Mouse (Mus musculus) intestine, embryonic 14.5 days (tissue): Measurements from ENCODE around the gene Tenm2. TPM values are rescaled to one million over a fixed set of nuclear protein-coding genes. Genes with fewer than 3 reads are reported as not detected.

Experiments
- ATAC-seq: fragments of 200-750 bp; cut with Nextera tagmentation; replicated peaks from 2 replicates; pipeline ENCODE4 v1.8.0; 2017; ENCODE audit warnings: low read depth, moderate number of reproducible peaks, moderate TSS enrichment, moderate library complexity; ENCODE audit not compliant: low FRiP score, low TSS enrichment
- DNase-seq: peaks from one replicate; pipeline ENCODE4 v3.0.0-alpha.2; 2018; ENCODE audit warnings: low spot score
- H3K27ac ChIP-seq: fragments of 300-500 bp; sonication (generic); 2 replicates; pipeline ENCODE4 v1.5.1; 2014; ENCODE audit warnings: low read depth, mild to moderate bottlenecking, control low read depth
- H3K27me3 ChIP-seq: fragments of 300-500 bp; sonication (generic); replicated peaks from 2 replicates; pipeline ENCODE4 v1.6.1; 2014; ENCODE audit warnings: low read length, control low read depth; ENCODE audit not compliant: control insufficient read depth, insufficient read depth
- H3K36me3 ChIP-seq: fragments of 300-500 bp; sonication (generic); 2 replicates; pipeline ENCODE4 v1.6.1; 2014; ENCODE audit warnings: low read length, control low read depth; ENCODE audit not compliant: control insufficient read depth, insufficient read depth
- H3K4me1 ChIP-seq: fragments of 300-500 bp; sonication (generic); replicated peaks from 2 replicates; pipeline ENCODE4 v1.6.1; 2014; ENCODE audit warnings: low read length, control low read depth, mixed read lengths; ENCODE audit not compliant: control insufficient read depth, insufficient read depth
- H3K4me2 ChIP-seq: fragments of 300-500 bp; sonication (generic); 2 replicates; pipeline ENCODE4 v1.6.1; 2014; ENCODE audit warnings: low read length
- H3K4me3 ChIP-seq: fragments of 300-500 bp; sonication (generic); 2 replicates; pipeline ENCODE4 v1.5.1; 2014; ENCODE audit warnings: low read depth, low read length, control low read depth, mixed read lengths
- H3K9ac ChIP-seq: fragments of 300-500 bp; sonication (generic); 2 replicates; pipeline ENCODE4 v1.6.1; 2014; ENCODE audit warnings: mild to moderate bottlenecking, low read length
- H3K9me3 ChIP-seq: fragments of 300-500 bp; sonication (generic); 2 replicates; pipeline ENCODE4 v1.6.1; 2016; ENCODE audit warnings: low read length, control low read depth; ENCODE audit not compliant: control insufficient read depth
- WGBS: fragments of 180-500 bp; shearing (Covaris S2); extraction: QIAGEN DNeasy Blood & Tissue Kit; methylation state at CpG from one replicate; pipeline ENCODE4 v1.1.7; 2014; 5-methylcytosine and 5-hydroxymethylcytosine counted together
- polyA plus RNA-seq: library from polyadenylated mRNA; unstranded; fragments of >200 nt; fragmentation: Nextera tagmentation; extraction: Ambion mirVana; gene quantifications from 2 replicates; pipeline ENCODE4 v1.2.1, GENCODE M21; 2014

Tenm2 gene
- polyA plus RNA-seq, 1 experiment from 2014 or later: 2.8 TPM

- Histone ChIP-seq H3K9ac (no peak overlapping the region), H3K27me3 (no peaks in the 10 kb centered on the region), H3K4me3 (no peak overlapping the region), H3K27ac (no peak overlapping the region), H3K36me3 (no peaks in the 10 kb centered on the region), H3K4me1 (no peaks in the 10 kb centered on the region), H3K9me3 (no peaks in the 10 kb centered on the region), H3K4me2 (no peak overlapping the region)
- ATAC-seq: no peak
- DNase-seq: no peak
- WGBS: 69% methylated on average over 8 of the region's 8 CpGs
Measured at GRCm38 (mm10) chr11:36073074-36073818, 1162.5 kb downstream of the Tenm2 start.

GRCm38 (mm10) chr11:36072646-36073045 lies 1163.1 kb downstream of the Tenm2 start:
- ATAC-seq (no peak), DNase-seq (no peak)
- Histone ChIP-seq H3K4me2 (no peak overlapping the region), H3K36me3 (no peaks in the 10 kb centered on the region), H3K27ac (no peak overlapping the region), H3K4me1 (no peaks in the 10 kb centered on the region), H3K27me3 (no peaks in the 10 kb centered on the region), H3K9me3 (no peaks in the 10 kb centered on the region), H3K4me3 (no peak overlapping the region), H3K9ac (no peak overlapping the region)
- 91% methylated on average over 5 of the region's 5 CpGs for WGBS

GRCm38 (mm10) chr11:36072038-36072437 lies 1163.7 kb downstream of the Tenm2 start:
- Histone ChIP-seq H3K4me1 (no peaks in the 10 kb centered on the region), H3K27ac (no peak overlapping the region), H3K27me3 (no peaks in the 10 kb centered on the region), H3K36me3 (no peaks in the 10 kb centered on the region), H3K9ac (no peak overlapping the region), H3K4me3 (no peak overlapping the region), H3K9me3 (no peaks in the 10 kb centered on the region), H3K4me2 (no peak overlapping the region)
- DNase-seq (no peak), ATAC-seq (no peak)
- WGBS: 69% methylated on average over 9 of the region's 9 CpGs

- Histone ChIP-seq H3K4me3 (no peak overlapping the region), H3K9ac (no peak overlapping the region), H3K4me1 (no peaks in the 10 kb centered on the region), H3K36me3 (no peaks in the 10 kb centered on the region), H3K4me2 (no peak overlapping the region), H3K27ac (no peak overlapping the region), H3K27me3 (no peaks in the 10 kb centered on the region), H3K9me3 (no peaks in the 10 kb centered on the region)
- no peak for ATAC-seq
- no CpG with 5 or more reads among the region's 1 CpGs for WGBS
- DNase-seq: no peak
Measured at GRCm38 (mm10) chr11:36059325-36059843, 1176.4 kb downstream of the Tenm2 start.

- H3K9ac ChIP-seq: no peak overlapping the region
- H3K27me3 ChIP-seq: no peaks in the 10 kb centered on the region
- H3K4me3 ChIP-seq: no peak overlapping the region
- no peaks in the 10 kb centered on the region for H3K9me3 ChIP-seq
- ATAC-seq: no peak
- WGBS: 90% methylated on average over 11 of the region's 11 CpGs
- H3K27ac ChIP-seq: no peak overlapping the region
- H3K4me2 ChIP-seq: no peak overlapping the region
- no peak for DNase-seq
- H3K4me1 ChIP-seq: no peaks in the 10 kb centered on the region
- no peaks in the 10 kb centered on the region for H3K36me3 ChIP-seq
Measured at GRCm38 (mm10) chr11:36056525-36056924, 1179.2 kb downstream of the Tenm2 start.

- no peak overlapping the region for H3K27ac ChIP-seq
- H3K9me3 ChIP-seq: no peaks in the 10 kb centered on the region
- no peak overlapping the region for H3K9ac ChIP-seq
- no peaks in the 10 kb centered on the region for H3K4me1 ChIP-seq
- no peak overlapping the region for H3K4me2 ChIP-seq
- WGBS: 83% methylated on average over 7 of the region's 7 CpGs
- H3K4me3 ChIP-seq: no peak overlapping the region
- H3K36me3 ChIP-seq: no peaks in the 10 kb centered on the region
- DNase-seq: no peak
- no peaks in the 10 kb centered on the region for H3K27me3 ChIP-seq
- ATAC-seq: no peak
Measured at GRCm38 (mm10) chr11:36054323-36054722, 1181.4 kb downstream of the Tenm2 start.

- DNase-seq: no peak
- H3K4me1 ChIP-seq: no peaks in the 10 kb centered on the region
- 78% methylated on average over 4 of the region's 4 CpGs for WGBS
- no peak overlapping the region for H3K27ac ChIP-seq
- H3K9ac ChIP-seq: no peak overlapping the region
- no peak overlapping the region for H3K4me2 ChIP-seq
- no peak overlapping the region for H3K4me3 ChIP-seq
- H3K36me3 ChIP-seq: no peaks in the 10 kb centered on the region
- no peak for ATAC-seq
- H3K9me3 ChIP-seq: no peaks in the 10 kb centered on the region
- H3K27me3 ChIP-seq: no peaks in the 10 kb centered on the region
Measured at GRCm38 (mm10) chr11:36053457-36053856, 1182.3 kb downstream of the Tenm2 start.

- DNase-seq (no peak), ATAC-seq (no peak)
- Histone ChIP-seq H3K27me3 (no peaks in the 10 kb centered on the region), H3K9ac (no peak overlapping the region), H3K9me3 (no peaks in the 10 kb centered on the region), H3K4me3 (no peak overlapping the region), H3K4me2 (no peak overlapping the region), H3K27ac (no peak overlapping the region), H3K4me1 (no peaks in the 10 kb centered on the region), H3K36me3 (no peaks in the 10 kb centered on the region)
- WGBS: 61% methylated on average over 2 of the region's 2 CpGs
Measured at GRCm38 (mm10) chr11:36052598-36052997, 1183.2 kb downstream of the Tenm2 start.

- DNase-seq: no peak
- H3K4me3 ChIP-seq: no peak overlapping the region
- WGBS: 88% methylated on average over 1 of the region's 1 CpGs
Measured at GRCm38 (mm10) chr11:36052091-36052490, 1183.7 kb downstream of the Tenm2 start.

More at GRCm38 (mm10) chr11:36052091-36052490, 1183.7 kb downstream of the Tenm2 start:
- no peaks in the 10 kb centered on the region for H3K4me1 ChIP-seq
- ATAC-seq: no peak
- no peak overlapping the region for H3K9ac ChIP-seq
- H3K9me3 ChIP-seq: no peaks in the 10 kb centered on the region
- H3K36me3 ChIP-seq: no peaks in the 10 kb centered on the region
- H3K27me3 ChIP-seq: no peaks in the 10 kb centered on the region
- no peak overlapping the region for H3K27ac ChIP-seq
- H3K4me2 ChIP-seq: no peak overlapping the region
